Mouse (Mus musculus) G1E (cell line): ENCODE results near the gene Pbx1.

Experiments used
- CTCF ChIP-seq: IDR thresholded peaks from 2 replicates; pipeline ENCODE4 v1.5.1; 2012; ENCODE audit warnings: low read depth, low read length, inconsistent platforms, mixed read lengths
- GATA1 ChIP-seq: IDR thresholded peaks from 2 replicates; pipeline ENCODE4 v1.6.1; 2012; ENCODE audit warnings: borderline replicate concordance, low read length, inconsistent platforms, mixed read lengths
- POLR2AphosphoS5 ChIP-seq: IDR thresholded peaks from 2 replicates; pipeline ENCODE4 v1.6.1; 2012; ENCODE audit warnings: low read depth, low read length, inconsistent platforms; ENCODE audit not compliant: insufficient replicate concordance

DNA sequence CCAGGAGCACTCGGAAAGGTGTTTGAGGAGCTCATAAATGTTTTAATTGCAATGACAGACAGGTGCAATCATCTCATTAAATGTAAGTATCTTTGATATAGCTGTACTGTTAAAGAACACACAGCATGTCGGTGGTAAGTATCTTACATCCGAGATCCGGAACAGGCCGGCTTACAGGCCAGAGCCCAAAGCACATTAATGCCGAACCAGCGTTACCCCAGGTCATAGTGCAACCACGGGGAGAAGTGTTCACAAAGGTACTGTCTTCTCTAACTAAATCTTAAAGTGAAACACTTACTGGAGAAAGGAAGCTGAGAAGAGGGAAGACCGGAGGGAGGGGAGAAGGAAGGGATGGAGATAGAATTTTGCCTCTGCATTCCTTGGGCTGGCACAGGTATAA lies 100.0 kb downstream of the Pbx1 start:
- no peak for TF ChIP-seq CTCF
- TF ChIP-seq GATA1 = no peak
- TF ChIP-seq POLR2AphosphoS5 = no peak
